Mouse (Mus musculus) right cerebral cortex, postnatal 4 days (tissue): ENCODE measurements around the gene Sox5.

Experiments
- DNase-seq: peaks from one replicate; pipeline ENCODE4 v3.0.0-alpha.2; 2022

The Sox5 gene

DNA sequence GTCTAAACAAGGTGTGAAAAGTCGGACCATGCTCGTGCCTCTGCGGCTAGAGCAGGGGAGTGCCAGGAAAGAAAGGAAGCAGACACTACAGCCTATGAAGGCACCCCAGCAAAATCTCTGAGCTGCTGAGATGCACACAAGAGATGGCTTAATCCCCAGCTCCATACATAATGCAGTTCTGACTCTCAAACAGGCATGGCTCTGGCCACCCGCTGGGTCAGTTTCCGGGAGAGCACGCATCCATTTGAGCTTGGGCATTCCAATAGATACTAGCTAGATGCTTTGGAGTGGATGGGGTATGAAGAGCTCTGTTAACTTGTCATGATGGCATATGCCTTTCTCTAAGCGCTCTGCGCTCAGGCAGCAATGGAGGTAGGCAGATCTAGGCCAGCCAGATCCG lies 132.9 kb downstream of the Sox5 start:
- no peak for DNase-seq

DNA sequence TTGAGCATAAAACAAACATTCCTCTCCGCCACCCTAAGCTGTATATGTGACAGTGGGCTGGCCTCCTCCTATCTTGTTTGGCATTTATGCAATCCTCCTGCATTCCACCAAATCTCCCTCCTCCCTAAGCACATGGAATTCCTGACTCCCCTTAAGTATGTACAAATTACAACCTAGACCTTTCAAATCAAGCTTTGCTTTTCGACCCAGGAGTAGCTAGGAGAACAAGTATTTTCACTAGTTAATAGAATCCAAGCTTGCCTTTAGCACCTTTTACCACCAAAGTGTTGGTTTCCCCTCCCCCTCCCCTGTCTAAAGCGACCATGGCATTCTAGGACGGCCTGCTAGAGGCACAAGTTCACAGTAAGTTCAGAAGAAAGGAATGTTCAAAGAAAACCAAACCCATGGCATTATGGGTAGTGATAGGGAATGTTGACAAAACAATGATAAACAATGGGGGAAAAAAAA lies 133.6 kb downstream of the Sox5 start:
- DNase-seq: no peak

DNA sequence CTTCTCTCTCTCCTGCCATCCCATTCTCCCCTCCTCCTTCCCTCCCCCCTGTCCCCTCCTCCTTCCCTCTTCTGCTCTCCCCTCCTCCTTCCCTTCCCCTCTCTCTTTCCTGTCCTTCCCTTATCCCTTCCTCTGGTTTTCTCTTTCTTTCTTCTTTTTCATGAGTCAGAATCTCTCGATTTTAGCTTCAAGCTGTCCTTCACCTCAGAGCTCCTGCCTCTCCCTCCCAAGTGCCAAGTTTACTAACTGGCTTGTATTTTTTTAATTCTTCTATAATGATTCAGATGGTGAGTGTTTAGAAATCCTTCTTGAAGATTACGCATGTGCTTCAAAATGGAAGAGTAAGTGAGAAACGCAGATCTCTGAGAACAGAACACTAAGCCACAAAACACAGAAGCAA lies 135.4 kb downstream of the Sox5 start:
- DNase-seq: no peak

DNA sequence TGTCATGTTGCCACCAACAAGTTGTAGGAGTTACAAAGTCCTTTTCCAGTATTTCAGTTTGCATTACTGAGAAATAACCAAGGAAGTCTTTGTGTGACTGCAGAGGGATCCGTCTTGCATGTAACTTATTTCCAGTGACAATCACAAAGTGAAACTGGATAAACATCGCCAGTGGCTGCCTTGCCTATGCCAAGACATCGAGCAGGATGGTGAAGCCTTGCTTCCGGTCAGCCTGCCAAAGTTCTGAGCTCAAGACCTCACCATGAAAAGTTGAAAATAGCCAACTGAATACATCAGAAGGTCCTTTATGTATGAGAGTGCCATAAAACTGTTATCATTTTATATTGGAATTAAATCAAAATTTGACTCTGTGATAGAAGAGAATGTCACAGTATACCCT lies 136.0 kb downstream of the Sox5 start:
- DNase-seq: no peak

DNA sequence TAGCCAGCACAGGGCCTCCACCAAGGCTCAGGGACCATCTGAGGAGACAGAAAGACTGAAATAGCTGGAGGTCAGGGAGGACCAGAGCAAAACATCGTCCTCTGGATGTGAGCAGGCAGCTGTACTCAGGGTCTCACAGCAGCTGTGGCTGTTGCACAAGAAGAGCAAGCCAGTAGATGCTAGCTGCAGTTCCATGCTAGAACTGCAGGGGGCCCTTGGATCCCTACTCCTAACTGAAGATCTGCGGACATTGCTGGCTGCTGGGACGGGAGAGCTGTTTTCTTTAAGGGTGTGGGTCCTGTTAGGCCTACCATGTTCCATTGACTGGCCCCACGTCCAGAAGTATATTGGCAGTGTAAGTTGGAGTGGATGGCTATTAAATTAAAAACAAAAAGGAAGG lies 137.1 kb downstream of the Sox5 start:
- no peak for DNase-seq

DNA sequence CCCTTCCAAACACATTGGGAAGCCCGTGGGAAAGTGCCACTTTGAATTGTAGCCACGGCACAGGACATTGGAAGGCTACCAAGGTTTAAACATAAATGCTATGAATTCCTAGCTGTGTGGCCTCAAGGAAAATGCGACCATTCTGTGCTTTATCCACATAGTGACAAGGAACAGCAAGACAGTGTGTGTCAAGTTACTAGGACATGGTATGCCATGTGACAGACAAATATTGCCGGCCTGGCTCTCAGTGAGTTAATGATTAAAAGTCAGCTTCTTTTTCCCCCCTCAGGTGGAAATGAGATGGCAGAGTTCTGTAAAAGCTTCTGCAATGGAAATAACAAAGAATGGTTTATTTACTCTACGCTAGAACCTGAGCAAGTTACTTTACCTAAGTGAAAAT lies 138.2 kb downstream of the Sox5 start:
- no peak for DNase-seq

DNA sequence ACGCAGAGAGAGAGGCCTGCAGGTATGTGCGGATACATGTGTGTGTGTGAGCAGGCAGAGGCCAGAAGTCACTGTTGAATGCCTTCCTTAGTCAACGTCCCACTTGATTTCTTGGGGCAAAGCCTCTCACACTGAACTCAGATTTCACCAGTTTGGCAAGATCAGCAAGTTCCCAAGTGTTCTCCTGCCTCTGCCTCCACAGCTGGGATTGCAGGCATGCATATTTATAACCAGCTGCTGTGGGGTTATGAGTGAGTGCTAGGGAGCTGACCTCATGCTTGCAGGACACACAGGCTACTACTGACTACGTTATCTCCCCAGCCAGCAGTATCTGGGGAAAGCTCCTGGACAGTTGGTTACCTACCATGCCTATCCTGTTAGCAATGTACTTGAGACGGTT lies 139.9 kb downstream of the Sox5 start:
- no peak for DNase-seq

DNA sequence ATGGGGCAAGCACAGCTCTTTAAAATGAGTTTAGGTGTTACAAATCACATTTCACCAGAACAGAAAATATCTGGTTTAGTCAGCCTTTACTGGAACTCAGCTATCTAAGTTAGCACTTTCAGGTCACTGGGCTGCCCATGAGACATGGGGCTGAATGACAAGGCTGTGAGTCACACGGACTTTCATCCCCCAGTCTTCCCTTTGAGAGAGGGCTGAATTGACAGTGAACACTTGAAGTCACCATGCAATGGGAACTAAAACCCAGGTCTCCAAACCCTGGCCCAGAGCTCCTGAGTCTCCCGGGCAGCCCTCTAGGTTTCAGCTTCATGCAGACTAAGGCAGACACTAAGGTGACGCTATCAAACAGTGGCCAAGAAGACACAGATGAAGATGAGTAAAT lies 141.2 kb downstream of the Sox5 start:
- no peak for DNase-seq

DNA sequence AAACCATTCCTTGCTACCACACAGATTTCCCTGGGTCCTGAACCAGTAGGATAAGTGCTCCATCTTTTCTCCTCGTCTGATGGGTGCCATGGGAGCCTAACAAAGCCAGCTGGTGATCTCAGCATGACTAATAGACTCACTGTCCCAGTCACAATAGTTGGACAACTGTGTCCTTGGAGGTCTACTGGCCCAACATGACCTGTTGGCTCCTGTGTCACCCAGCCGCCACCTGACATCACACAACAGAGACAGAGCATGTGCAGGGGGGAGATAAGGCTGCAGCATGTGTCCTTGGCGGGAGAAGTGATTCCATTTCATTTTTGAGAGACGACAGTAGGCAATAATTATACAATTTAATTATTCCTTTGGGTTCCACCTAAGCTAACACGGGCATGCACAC lies 143.2 kb downstream of the Sox5 start:
- DNase-seq: no peak

DNA sequence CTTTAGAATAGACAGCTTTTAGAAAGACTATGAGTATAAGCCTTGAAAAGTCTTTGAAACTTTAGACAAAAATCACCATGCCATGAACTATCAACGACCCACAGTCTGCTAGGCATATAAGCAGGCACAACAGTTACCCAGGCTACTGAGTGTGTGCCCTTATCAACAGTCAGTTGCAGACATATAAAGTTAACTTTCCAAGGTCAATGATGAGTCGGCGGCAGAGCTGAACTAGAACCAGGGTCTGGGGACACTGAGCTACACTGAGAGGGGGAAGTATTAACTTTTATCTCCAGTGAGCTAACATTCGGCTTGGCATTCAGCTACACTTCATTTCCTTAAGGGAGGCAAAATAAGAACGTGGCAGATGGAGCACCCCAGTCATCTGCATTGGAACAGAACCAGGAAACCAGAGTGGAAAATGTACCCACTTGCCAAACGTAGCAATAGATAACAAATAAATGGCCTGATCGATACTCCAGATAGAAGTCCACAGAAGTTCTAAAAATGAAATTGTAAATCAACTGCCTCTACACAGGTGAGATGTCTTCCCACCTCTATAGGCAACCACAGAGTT lies 154.2 kb downstream of the Sox5 start:
- DNase-seq: no peak

DNA sequence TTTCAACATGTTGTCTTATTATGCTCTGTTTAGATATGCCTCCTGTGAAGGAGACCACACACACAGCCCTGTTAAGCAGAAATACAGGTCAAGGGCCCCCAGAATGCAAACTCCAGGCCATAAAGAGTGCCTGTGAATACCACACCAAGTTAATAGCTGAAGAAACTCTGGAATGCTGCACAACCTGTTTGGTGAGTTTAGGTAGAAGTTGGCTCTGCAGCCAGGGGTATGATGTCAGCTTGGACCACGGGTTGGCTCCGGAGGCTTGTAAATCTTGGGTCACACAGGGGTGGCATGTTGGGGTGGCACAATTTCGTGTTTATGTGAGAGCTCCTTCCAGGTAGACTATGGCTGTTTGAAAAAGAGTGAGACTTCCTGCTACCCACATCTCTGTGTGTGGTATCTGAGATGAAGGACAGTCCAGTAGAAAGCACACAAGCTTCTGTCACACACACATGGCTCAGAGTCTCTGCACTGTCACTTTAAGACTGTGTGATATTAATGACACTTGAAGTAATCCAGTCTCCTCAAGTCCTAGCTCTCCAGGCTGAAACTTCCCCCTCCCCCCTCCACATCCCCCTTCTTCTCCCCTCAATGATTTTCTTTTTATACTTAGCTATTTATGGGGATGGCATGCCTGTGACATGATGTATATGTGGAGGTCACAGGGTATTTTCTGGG lies 160.5 kb downstream of the Sox5 start:
- no peak for DNase-seq

DNA sequence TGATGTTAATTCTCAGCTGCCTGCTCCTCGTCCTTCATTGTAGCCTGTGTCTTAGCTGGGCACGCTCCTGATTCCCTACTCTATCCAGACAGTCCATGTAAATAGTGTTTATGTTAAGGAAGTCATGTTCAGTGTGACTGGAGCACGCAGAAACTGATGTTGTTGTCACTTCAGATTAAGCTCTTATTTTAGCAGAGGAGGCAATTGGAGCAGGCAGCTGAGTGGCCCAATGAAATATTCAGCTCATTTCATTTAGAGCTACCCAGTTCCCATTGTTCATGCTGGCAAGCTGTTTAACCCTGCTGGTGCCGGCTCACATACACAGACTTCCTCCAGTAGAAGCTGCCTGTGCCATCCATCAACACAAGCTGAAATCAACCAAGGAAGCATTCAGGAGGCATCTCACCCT lies 170.4 kb downstream of the Sox5 start:
- no peak for DNase-seq

DNA sequence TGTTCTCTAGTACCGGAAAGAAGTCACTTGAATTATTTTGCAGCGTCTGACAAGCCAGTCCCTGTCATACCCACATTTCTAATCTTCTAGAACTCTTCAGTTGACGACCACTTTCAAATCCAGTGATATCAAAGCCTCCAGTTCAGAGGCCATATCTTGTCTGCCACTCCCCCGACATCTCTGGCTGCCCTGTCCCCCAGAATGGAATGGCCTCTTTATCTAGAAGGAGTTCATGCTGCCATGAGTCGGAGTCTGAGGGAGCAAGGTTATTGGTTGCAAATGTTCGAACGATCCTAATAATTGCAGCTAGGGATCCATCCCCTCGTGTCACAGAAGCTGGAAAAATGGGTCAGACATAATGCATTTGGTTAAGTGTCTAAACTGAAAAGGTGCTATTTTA lies 170.9 kb downstream of the Sox5 start:
- DNase-seq: no peak

DNA sequence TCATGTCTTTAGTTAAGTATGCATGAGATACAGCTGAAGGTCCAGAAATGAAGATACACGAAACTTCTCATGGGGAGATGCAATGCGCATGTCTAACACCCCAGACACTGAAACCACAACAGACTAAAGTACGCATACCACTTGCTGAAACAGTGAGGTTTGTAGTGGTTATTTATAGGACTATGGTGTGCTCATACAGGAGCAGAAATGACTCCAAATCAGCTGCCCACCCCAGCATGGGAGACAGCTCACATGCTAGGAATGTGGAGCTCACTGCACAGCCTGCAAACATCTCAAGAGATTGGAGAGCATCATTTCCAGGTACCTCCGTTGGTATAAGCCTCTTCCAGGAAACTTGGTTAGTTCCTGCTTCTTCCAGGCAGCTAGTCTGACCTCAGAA lies 178.9 kb downstream of the Sox5 start:
- no peak for DNase-seq

DNA sequence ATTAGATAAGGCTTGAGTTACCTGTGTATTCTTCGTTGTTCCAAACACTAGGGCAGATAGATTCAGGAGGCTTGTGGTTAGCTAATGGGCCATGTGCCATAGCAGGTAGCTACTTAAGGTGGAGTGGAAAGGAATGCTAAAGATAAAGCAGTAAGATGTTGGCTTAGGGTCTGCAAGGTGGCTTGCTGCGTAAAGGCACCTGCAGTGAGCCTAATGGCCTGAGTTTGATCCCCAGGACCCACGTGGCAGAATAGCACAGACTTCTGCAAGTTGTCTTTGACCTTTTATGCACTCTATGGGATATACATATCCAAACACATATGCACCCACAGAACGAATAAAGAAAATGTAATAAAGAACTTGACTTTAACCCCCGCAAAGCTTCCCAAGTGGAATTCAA lies 181.4 kb downstream of the Sox5 start:
- DNase-seq: no peak

DNA sequence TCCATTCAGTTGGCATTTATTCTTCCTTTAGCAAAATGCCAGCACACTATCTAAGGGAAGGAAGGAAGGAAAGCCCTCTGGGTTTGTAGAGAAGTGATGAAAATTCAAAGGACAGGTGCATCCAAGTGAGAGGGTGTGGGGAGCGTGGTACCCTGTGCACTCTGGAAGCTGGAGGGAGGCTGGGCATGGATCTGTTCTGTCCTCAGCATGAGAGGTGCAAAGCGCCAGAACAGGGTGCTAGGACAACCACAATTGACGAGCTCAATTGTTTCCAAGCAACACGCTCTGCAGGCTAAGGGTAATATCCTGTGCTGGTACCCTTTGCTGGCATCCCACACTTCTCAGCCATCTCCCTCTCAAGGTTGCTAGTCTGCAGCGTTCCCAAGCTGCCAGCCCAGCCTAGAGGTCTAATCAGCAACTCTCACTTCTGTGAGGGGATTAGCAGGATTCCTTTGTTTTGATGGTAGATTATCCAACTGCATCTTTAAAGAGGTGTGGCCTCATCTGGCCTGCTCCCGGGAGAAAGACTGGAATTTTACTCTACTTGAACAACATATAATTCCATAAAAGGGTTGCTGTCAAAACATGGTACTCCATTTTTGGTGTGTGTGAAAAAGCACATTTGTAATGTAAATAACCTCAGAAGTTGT lies 183.3 kb downstream of the Sox5 start:
- no peak for DNase-seq

DNA sequence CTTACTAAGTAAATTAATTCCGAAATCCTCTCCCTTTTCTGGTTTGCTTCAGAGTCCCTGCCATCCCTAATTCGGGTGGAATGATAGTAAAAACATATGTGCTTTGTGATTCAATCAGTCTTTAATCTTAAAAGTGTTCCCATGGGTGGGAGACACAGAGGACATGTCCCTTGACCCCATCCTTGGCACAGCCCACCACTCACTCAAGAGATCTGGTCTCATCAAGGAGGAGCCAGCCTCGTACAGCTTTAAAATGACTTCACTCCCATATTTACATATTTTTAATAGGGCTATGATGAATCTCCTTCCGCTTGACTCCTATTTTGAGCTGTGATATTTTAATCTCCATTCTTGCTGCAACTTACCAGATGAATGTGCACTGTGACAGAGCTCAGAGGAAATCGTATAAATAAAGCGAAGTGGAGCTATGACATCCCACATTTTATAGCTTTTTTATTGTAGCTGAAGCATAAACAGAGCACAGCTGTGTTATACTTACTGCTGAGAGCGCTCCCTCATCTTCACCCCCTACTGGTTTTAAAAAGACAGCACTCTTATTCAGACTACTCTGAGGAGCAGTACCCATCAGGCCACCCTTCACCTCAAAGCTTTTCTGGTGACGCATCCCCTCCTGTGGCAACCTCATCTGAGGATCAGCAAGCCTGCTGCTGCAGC lies 185.1 kb downstream of the Sox5 start:
- no peak for DNase-seq

DNA sequence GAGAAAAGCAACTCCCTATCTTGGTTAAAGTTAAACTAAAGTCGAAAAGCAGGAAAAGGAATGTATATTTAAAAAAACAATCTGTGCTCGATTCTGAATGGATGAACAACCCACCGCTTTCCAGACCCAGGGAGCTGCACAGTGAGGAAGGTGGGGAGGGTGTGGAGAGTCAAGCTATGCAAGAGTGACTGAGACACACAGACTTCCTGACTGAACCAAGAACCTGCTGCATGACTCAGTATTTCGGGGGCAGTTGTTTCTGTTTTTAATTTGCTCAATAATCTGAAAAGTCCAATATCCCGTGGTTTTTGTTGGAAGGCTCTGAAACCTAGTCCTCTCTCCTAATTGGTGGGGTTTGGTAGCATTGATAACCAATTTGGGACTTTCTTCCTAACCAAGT lies 196.9 kb downstream of the Sox5 start:
- no peak for DNase-seq

DNA sequence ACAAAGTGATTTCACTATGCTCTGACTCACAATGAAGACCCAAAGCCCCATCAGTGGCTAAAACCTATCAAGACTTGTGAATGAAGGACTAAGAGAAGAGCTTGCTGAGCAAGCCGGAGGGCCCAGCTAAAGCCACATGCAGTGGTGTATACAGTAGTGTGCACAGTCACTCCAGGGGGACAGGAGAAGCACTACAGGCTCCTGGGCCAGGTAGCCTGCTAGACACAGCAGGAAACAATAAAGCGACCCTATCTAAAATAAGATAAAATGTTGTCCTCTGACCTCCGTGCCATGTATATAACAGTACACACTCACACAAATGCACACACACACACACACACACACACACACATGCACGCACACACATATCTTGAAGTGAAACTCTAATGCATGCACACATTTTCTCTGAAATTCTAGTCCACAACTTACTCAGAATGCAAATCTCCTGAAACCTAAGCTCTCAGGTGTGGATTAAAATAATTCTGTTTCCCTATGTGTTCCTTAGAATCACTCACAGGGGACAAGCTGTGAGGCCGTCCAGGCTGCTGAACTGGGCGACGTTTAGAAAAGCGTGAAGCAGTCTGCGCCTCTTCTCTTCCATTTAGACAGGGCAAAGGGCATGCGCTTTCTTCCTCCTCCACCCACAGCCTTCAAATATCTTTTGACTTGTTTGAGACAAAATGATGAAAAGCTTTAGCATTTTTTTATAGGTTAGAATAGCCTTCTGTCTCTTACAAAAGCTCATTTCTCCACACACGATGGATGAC lies 197.5 kb downstream of the Sox5 start:
- no peak for DNase-seq

DNA sequence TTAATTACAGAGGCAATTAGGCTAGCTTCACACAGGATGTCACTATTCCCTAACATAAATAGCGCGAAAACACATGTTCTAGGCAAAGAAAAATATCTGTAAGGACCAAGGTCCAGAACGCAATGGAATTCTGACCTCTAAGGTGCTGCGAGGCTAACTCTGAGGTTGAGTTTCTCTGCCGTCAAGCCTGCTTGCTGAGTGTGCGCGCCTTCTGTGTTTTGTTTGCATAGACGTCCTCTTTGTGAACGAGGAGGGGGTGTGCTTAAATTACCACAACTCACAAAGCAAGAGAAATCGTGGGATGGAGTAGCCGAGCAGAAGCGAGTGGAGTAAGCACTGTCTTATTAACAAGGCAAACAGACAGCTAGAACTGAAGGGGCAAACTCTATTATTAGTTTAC lies 202.5 kb downstream of the Sox5 start:
- DNase-seq: no peak

DNA sequence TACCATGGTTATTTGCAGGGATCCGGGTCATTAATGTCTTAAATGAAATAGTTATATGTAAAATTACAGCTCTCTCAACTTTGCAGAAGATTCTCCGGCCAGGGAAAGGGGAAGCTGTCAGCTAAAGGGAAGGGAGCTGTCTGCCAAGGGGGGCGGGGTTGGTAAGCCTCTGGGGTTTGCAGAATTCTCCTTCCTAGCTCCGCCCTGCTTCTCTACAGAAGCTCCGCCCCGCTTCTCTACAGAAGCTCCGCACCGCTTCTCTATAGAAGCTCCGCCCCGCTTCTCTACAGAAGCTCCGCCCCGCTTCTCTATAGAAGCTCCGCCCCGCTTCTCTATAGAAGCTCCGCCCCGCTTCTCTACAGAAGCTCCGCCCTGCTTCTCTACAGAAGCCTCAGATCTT lies 210.9 kb downstream of the Sox5 start:
- no peak for DNase-seq

DNA sequence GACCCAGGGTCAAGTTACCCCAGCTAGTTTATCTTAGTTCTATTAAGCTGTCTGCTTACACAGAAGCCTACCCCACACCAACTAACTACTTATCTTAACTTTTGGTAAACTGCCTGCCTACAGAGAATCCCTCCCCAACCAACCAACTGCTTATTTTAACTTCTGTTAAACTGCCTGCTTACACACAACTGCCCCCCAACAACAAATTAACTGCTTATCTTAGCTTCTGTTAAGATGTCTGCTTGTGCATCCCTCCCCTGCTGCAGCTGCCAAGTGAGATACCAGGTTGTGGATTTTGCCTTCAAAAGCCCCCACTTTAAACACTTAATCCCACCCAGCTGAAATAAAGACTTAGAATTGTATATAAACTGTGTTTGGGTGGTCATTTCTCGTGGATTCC lies 215.9 kb downstream of the Sox5 start:
- DNase-seq: no peak

DNA sequence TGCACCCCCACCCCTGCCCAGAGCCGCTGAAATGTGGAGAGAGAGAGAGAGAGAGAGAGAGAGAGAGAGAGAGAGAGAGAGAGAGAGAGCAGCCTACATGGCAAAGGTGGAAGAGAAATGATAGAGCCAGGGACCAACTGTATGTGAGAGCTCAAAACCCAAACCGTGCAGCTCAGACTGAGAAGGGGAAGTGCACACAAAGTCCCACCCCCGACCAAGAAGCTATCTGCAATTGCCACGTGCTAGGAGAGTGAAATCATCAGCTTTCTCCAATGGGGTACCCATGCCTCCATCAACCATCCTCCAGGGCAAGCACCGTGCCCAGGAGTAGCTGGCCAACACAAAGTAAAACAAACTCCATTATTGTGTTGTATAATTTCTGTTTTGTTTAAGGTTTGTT lies 220.1 kb downstream of the Sox5 start:
- DNase-seq: no peak
